Mouse (Mus musculus): ENCODE measurements around the gene Idh3a.
"Not testable (repeated sequence)": the region's sequence is repeated elsewhere in the genome, so short reads cannot be mapped to it uniquely, and the experiment has no call there.

Idh3a gene

DNA sequence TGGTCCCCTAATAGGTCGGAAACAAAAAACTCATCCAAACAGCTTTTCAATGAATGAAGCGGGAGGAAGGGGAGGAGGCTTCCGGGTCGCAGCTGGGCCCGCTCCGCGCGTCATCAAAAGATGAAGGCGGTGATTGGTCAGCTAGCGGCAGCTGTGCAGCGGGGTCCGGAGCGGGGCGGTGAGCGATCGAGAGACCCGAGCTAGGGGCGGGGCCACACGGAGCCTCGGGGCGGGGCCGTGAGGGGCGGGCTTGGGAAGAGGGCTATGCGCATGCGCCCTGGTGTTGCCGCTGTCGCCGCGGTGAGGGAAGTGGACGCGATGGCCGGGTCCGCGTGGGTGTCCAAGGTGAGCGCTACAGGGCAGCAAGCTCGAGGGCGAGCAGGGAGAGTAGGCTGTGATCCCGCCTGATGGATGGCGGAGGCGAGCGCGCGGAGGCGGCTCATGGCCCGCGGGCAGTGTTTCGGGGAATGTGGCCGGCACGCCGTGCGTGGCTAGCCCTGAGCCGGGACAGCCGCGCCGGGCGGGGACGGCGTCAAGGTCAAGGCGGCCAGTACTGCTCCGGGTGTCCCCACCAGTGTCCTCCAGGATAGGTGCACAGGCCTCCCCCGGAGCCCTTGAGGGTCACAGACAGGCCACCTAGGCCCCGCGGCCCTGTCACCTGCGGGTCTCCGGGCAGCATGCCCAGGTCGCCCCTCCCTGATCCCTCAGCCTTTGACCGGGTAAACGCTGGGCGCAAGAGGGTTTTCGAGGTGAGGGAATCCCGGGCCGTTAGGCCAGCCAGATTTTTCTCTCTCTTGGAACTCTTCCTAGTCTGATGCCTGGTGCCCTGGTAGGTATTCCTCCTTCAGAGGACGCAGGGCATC lies at the start of gene Idh3a:
Gene Idh3a, plus strand, starts transcription at position 136 of the 863 bp plus-strand sequence.
- peak; percentile 98 for DNase-seq

- DNase-seq, result peak; percentile 15
These were observed 49.1 kb upstream of the Idh3a start for GRCm38 (mm10) chr9:54537030-54537429.

- no peak for DNase-seq
These were observed 48.7 kb upstream of the Idh3a start for GRCm38 (mm10) chr9:54537480-54537879.

DNA sequence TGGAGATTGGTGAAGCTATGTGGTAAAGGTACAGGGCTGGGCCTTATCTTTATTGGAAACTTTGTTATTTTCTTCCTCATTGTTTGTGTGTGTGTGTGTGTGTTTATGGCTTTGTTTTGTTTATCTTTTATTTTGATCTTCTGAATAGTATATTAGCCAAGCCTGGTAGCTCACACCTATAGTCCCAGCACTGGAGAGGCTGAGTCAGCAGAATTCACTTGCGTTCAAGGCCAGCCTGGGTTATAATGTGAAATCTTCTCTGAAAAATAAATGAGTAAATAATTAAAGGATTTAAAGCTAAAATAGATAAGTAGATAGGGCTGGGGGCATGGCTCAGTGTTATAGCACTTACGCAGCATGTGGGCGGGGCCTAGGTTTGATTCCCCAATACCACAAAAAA lies 47.9 kb upstream of the Idh3a start:
- no peak for DNase-seq

DNA sequence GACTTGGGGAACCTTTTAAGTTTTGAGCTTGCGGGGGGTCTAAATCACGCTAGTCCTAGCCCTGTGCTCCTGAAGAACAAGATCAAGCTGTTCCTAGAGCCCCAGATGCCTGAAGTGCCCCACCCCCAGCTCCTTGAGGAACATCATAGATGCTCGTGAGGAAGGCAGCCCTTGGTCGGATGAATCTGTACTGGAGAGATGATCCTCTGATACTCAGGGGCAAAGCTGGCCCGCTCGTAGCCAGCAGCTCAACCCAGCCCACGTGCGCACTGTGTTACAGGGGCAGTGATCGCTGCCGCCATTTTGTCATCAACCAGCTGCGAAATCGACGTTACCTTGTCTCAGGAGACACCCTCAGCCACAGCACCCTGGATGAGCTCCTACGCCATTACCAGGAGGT lies 47.5 kb upstream of the Idh3a start, which contains the start of gene Sh2d7:
Gene Sh2d7, plus strand, starts transcription at position 301 of the 400 bp plus-strand sequence.
- no peak for DNase-seq

- no peak for DNase-seq
These were observed 45.3 kb upstream of the Idh3a start for GRCm38 (mm10) chr9:54540801-54541200.

DNA sequence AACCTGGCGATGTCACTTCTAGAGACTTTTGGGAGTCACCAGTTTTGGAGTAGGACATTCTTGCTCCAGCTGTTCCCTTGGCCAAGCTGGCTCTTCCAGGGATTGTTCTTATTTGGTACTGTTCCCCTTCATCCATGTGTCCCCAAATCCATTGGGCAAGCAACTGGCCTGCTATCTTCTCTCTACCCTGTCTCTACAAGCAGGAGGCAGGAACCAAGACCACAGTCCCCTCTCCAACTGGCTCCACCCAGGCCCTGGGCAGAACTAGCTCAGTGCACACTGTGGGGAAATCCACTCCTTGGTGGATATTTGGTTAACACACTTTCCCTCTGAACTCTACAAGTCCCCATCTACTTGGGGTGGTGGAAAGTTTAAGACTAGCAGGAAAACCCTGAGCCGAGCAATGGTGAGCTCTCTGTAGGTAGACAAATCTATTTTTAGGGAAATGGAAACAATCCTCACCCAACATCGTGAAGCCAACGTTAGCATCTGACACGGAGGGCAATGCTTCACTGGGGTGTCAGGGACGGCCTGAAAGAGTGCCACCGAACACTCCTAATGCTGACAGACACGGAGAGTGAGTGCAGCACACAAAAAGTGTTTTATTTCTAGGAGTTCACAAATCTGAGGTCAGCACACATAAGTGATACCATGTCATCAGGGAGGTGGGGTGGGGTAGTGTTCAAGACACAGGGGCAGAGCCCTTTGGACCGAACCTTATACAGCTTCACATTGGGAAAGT lies 41.8 kb upstream of the Idh3a start:
- no peak for DNase-seq

GRCm38 (mm10) chr9:54544954-54545315 lies 41.2 kb upstream of the Idh3a start:
- no peak for DNase-seq

DNA sequence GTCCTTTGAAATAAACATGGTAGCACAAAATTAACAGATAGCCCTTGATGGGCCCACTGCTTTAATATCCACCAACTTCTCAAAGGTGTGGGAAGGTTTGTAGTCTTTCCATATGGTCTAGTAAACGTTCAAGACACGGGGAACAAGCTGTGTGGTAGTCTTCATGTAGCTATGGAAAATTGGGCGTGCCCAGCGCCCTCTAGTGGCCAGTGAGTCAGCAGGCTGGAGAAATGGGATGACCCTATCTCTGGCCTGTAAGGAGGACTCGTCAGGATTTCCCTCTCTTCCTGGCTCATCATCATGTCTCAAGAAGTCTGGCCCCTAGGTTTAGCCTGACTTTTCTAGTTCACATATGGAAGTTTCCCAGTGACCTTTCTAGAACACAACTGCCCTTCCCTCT lies 38.6 kb upstream of the Idh3a start:
- DNase-seq, result peak; percentile 77

DNA sequence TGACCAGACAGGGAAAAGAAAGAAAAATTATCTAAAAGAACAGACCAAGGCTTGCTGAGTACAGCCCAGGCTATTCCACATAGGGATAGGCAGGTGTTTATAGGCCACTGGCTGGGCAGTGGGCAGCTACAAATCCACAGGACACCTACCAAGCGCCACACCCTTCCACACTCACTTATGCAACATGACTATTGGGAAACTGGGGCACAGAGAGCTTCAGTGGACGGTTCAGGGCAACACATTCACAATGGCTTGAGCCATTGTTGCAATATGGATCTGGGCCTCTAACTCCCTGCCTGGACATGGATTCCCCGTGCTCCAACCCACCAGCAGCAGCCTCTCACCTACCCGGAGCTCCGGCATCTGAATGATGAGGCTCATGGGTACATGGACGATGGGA lies 36.7 kb upstream of the Idh3a start:
- no peak for DNase-seq

DNA sequence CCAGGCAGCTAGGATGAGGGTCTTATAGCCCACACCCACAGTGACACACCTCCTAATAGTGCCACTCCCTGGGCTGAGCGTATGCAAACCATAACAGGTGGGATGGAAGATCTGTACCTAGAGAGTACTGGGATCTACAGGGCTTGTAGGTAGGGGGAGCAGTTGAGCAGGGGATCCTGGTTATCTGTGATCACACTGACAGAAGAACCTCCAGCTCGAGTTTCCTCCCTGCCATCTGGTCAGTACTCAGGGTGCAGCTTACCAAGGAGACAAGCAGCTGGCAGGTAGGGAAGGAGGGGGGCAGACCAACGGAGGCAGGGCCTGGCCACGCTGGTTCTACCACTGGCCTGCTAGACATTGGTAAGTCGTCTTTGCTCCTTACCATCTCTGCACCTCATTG lies 33.7 kb upstream of the Idh3a start:
- DNase-seq, result peak; percentile 80

DNA sequence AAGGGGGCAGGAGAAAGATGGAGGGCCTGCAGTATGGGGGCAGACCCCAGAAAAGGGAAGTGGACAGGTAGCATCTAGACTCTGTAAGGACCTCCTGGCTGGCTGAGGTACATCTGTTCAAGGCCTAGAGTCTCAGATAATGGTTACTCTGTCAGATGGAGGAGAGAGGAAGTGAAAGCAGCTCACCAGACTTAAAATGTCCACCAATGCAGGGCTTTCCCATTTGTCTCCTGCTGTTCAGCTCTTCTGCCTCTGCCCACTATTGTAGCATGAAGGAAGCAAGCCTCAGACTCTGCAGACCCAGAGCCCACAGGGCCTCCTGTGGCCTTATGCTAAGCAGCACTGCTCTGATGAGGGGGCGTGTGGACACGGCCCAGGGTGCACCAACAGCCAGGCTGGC lies 31.1 kb upstream of the Idh3a start:
- DNase-seq, result no peak

DNA sequence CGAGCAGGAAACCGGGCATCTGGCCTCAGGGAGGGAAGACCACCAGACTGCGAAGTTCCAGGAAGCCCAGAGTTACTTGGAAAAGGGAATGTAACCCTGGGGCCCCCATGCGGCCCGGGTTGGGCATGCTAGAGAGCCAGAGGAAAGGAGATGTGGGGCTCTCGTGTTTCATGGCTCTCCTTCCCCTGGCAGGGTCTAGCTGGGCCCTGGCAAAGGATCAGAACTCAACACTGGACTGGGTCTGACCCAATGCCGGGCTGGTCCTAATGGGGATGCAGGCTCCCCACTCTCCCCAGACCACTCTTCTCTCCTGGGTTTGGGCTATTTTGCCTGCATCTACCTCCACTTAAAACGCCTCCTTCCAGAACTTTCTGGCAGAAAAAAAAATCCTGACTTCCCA lies 27.4 kb upstream of the Idh3a start:
- no peak for DNase-seq

DNA sequence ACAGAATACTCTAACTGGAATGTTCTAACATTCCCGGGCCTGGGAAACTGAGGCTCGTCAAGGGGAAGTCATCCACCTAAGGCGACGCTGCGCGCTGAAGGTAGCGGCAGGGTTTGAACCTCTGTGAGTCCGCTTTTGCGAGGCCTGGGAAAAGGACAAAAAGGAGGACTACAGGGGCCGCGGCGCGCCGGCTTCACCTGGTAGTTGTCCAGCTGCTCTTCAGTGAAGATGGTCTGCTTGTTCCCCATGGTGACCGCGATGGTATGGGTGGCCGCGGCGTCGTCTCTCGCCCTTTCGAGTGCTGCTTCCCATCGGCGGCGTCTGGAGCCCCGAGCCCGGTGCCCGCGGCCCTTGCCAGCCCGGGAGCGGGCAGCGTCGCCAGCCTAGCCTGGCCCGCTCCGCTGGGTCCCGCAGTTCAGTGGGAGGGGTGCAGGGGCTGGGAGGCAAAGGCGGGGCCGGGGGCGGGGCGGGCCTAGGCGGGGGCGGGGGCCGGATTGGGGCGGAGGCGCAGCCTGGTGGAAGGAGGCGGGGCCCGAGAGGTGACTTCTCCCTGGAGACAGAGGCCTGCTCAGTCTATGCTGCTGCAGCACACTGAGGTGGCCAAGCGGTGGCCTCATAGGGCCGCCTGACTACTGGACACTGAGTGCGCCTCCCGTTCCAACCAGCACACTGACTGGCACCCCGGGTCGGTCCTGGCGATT lies 26.2 kb upstream of the Idh3a start, which contains the start of gene Cib2:
Gene Cib2, minus strand, starts transcription at position 448 of the 701 bp plus-strand sequence.
- peak; percentile 91 for DNase-seq

DNA sequence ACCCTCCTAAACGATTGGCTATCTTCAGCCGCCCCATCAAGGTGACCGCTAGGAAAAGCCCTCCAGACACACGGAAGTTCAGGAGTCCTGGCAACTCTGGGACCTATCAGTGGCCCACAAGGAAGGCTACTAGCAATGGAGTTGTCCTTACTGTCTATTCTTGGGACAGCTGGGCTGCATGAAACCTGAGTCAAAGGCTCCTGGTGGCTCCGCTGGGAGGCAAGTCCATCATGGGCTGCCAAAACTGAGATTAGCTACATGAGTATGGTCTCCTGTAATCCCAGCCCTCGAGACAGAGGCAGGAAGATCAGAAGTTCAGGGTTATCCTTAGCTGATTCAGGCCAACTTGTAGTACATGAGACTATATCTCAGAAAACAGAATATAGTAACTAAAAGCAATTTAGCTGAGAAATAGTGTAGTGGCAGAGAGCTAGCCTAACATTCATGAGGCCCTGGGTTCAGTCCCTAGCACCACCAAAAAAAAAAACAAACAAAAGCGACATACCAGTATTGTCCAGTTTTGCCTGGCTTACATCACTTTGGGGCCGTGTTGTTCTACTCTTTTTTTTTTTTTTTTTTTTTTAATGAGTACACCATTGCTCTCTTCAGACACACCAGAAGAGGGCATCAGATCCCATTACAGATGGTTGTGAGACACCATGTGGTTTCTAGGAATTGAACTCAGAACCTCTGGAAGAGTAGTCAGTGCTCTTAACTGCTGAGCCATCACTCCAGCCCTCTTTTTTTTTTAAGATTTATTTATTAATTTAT lies 25.1 kb upstream of the Idh3a start:
- no peak for DNase-seq

GRCm38 (mm10) chr9:54566958-54567357 lies 19.2 kb upstream of the Idh3a start:
- no peak for DNase-seq

DNA sequence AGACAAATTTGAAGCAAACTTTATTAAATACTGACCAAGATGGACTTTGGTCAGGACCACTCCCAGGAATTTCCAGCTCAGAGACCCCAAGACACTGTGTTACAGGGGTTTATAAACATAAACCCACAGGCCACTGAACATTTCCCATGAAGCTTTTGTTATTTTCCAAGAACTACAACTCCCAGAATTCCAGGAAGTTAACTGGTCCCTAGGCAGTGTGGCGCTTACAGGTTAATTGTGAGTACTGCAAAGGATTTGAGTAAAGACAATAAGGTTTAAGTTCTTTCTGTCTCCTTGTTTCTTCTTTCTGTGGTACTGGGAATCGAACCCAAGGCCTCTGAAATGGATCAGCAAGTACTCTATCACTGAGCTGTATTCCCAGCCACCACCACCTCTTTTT lies 17.4 kb upstream of the Idh3a start:
- peak; percentile 62 for DNase-seq

- DNase-seq, result no peak
These were observed 14.8 kb upstream of the Idh3a start for GRCm38 (mm10) chr9:54571130-54571839.

GRCm38 (mm10) chr9:54583712-54584111 lies 2.4 kb upstream of the Idh3a start:
- no peak for DNase-seq

GRCm38 (mm10) chr9:54584127-54584526 lies 2.0 kb upstream of the Idh3a start:
- not testable (repeated sequence) for DNase-seq

DNA sequence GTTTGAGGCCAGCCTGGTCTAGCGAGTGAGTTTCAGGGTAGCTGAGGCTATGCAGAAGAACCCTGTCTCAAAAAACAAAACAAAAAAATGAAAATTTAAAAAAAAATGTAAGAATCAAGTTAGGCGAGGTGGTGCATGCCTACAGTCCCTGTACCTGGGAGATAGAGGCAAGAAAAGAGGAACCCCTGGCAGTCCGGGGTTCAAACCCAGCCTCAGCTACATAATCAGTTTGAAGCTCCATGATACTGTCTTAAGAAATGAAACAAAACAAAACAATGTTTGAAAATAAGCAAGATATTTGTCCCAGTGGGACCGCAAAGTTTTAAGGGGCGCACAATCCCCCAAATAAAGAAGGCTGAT lies 315 bp upstream of the Idh3a start:
- no peak for DNase-seq

- no peak for DNase-seq
These were observed 1.7 kb downstream of the Idh3a start for GRCm38 (mm10) chr9:54587863-54588262.

Measured in retina, postnatal 1 day (tissue).